Mouse (Mus musculus): Measurements from ENCODE around the gene Gm10490. TPM values are rescaled to one million over a fixed set of nuclear protein-coding genes. Genes with fewer than 3 reads are reported as not detected.
A peak's percentile ranks its signal among the peaks of the same experiment; 100 is the strongest.
"Not testable (repeated sequence)": the region's sequence is repeated elsewhere in the genome, so short reads cannot be mapped to it uniquely, and the experiment has no call there.

The Gm10490 gene
- not detected for total RNA-seq (2022)

DNA sequence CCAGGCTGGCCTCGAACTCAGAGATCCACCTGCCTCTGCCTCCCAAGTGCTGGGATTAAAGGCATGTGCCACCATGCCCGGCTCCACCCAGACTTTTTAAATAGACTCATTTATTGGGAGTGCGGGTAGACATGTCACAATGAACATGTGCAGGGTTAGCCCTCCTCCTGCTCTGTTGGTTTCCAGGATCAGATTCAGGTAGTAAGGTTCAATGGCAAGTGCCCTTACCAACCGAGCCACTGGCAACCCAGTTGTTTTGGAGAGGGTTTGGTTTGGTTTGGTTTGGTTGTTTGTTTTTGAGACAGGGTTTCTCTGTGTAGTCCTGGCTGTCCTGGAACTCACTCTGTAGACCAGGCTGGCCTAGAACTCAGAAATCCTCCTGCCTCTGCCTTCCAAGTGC lies at the start of gene Gm10490:
Gene Gm10490 (plus strand): TSS at position 301 of the 400 bp plus-strand sequence.
- DNase-seq (ENCODE audit: low spot score in 2 of 2), result not testable (repeated sequence)

DNA sequence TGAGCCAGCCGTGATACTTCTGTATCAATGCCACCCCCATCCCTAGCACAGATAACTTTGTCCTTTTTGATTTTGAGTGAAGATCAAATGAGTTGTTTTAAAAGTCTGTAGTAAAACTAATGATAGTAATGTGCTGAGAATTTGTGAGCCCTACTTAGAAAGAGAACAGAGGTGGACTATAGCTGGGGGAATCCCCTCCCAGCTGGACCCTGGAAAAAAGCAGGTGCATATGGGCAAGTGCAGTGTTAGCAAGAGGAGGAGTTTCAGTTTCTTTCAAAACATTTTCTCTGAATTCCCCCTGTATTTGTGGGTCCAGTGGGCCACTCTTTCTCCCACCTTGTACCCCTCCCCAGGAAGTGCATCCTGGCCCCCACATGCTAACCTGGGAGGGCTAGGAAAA lies 46.2 kb upstream of the Gm10490 start:
- DNase-seq (ENCODE audit: low spot score in 2 of 2), result no peak

DNA sequence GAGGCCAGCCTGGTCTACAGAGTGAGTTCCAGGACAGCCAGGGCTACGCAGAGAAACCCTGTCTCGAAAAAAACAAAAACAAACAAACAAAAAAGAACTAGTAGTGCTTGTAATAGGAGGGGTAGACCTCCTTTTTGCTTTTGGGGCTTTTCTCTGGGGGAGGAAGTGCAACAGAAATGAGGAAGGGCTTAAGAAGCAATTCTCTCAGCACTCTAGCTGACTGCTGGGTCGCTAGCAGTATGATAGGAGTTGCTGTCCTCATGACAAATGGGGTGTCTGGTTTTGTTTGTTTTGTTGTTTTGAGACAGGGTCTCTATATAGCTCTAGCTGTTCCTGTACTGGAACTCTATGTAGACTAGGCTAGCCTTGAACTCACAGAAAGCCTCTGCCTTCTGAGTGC lies 44.8 kb upstream of the Gm10490 start:
- DNase-seq (ENCODE audit: low spot score in 2 of 2), result no peak

DNA sequence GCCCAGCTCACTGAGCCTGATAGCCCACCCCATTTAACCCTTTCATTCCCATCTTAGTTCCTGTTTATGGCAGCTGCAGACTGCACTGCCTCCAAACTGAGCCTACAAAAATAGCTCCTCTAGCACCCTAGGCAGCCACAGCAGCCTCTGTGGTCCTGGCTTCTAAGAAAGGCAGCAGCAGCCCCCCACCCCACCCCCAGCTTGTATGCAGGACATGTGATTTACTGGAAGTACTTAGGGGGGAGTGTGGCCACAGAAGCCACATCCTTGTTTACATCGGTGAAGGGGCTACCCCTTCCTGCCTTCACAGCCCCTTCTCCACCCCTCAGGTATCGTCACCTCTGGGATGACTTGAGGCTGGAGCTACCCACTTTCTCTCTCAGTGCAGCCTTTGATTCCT lies 44.0 kb upstream of the Gm10490 start:
- no peak for DNase-seq (ENCODE audit: low spot score in 2 of 2)

DNA sequence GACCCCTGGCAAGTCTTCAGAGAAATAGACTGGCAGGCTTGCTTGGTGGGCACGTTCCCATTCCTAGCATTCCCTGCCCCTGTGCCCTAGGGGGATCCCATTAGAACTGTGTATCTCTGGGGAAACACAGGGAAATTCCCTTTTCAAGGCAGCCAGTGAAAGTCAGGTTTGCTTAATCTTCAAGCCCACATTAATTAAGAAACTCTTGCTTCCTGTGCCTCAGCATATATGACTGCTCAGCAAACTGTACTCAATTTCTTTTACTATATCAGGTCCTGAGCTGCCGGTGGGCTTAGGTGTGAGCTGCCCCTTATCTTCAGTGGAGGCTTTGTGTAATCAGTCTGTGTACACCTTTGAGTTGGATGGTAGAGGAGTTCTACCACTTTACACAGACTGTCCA lies 43.6 kb upstream of the Gm10490 start:
- no peak for DNase-seq (ENCODE audit: low spot score in 2 of 2)

DNA sequence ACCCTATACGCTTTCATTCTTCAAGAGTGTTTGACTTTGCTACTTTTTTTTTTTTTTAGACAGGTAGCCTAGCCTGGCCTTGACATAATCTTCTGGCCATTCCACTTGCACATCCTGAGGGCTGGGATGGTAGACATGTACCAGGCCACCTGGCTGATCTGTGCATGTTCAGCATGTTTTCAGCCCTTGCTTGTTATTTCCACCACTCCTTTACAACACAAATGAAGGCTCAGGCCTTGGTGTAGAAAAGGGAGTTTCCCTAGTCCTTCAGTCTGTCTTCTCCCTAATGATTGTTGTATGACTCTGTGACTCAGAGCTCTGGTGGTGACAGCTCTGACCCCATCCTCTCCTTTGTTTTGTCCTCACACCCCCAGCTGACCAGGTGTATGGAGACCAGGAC lies 42.2 kb upstream of the Gm10490 start:
- no peak for DNase-seq (ENCODE audit: low spot score in 2 of 2)

DNA sequence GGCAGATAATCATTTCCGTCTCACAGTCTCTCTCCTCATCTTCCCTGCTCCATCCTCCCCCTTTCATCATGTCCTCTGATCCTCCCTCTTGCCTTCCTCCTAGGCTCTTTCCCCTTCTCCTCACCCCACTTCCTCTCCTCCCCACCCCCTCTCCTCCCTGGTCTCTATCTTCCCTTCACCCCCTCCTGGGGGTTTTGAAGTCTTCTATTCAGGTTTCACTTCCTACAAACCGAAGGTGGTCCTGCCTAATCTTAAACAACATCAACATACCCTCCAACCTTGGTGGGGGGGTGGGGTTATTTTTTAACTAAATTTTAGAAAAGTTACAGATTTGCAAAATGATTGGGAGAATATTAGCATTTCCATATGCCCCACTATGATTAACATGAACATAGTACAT lies 40.8 kb upstream of the Gm10490 start:
- DNase-seq (ENCODE audit: low spot score in 2 of 2), result no peak

DNA sequence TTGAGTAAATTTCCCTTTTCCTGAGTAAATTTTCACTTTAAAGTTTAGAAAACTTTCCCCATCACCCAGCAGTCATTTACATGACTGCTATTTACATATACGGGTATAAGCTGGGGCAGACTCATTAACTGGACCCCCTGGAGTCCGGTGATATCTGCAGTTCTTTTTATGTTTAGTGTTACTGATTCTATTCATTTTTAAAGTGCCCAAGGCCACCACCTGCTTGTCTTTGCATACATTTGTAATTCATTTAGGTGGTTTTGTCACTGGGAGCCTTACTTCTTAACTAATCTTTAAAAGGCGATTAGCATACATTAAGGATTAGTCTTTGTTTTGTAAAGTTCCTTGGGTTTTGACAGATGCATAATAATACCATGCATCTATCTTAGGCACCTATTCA lies 39.5 kb upstream of the Gm10490 start:
- no peak for DNase-seq (ENCODE audit: low spot score in 2 of 2)

DNA sequence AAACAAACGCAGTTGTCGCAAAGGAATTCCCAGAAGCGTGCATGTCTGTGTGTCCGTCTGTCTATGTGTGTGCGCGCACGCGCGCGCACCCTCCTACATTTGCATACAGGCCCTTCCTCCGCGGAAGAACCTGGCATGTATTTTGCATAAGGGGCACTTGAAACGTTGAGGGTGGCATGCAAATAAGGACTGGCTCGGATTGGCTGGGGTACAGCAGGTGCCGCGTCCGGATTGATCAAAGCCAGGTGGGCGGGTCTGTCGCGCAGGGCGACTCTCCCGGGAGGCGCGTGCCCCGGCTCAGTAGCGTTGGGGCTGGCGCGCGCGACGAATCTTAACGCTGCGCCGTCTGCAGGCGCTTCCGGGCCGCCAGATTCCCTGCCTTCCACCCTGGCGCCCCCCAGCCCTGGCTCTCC lies 31.3 kb upstream of the Gm10490 start, which contains the start of gene Pim2:
Gene Pim2 (plus strand): TSS at position 256 of the 413 bp plus-strand sequence.
- DNase-seq (ENCODE audit: low spot score in 2 of 2), result peak; percentile 77 to 81

DNA sequence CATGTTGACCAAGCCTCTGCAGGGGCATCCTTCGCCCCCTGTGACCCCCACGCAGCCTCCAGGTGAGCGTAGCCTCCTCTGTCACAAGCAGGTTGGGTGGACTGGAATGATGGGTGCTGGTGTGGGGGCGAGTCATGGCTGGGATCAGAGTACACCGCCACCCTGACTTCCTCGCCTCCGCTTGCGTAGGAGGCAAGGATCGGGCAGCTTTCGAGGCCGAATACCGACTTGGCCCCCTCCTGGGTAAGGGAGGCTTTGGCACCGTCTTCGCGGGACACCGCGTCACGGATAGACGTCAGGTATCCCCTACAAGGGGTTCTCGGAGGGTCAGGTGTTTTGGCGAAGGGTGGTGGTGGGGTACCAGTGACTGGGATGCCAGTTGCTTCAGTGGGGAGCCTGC lies 30.8 kb upstream of the Gm10490 start:
- DNase-seq (ENCODE audit: low spot score in 2 of 2), result peak in 1 of 2 experiments; percentile 20

DNA sequence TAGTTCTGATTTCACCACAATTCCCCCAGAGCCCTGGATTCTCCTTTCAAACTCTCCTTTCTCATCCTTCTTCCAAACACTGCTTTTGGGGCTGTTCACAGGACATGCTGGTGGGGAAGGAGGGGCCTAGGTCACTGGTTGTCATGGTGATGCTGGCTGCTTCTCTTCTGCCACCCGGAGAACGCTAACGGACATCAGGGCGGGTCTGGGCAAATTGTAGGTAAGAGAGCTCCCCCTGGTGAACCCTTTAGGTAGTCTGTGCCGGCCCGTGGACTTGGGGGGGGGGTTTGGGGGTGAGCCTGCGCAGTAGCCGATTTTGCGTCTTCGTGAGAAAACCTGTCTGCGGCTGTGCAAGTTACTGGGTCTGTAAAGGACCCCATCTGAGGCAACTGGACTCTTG lies 29.5 kb upstream of the Gm10490 start:
- DNase-seq (ENCODE audit: low spot score in 2 of 2), result peak; percentile 48 to 73

DNA sequence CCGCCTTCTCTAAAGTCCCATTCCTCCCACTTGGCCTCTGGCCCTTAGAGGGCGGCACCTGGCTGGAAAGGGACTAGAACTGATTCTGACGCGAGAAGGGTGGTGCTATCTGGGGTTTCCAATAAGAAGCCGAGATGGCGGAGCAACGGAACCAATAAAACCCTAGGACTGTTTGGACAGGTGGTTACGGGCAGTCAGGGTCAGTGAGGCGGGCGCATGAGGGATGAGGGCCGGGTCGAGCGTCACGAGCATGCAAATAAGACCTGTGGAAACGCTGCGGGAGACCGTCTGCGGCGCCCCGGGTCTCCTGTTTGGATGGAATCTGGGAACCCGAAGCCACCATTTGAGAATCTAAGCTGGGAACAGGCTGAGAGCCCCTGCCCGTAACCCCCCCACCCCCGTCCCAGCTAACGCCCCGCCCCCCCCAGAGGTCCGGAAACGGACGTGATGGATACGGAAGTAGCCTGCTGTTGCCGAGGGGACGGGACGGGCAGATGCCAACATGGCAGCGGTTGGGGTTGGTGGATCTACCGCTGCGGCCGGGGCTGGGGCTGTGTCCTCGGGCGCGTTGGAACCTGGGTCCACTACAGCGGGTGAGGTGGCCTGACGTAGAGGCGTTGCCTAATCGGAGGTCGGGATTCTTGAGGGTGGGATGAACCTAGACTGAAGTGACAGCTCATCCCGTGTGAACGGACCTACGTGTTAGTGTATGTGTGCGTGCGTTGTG lies 25.3 kb upstream of the Gm10490 start, which contains the start of gene Slc35a2:
Gene Slc35a2 (plus strand): TSS at position 188 of the 727 bp plus-strand sequence.
- DNase-seq (ENCODE audit: low spot score in 2 of 2), result peak; percentile 72 to 87

DNA sequence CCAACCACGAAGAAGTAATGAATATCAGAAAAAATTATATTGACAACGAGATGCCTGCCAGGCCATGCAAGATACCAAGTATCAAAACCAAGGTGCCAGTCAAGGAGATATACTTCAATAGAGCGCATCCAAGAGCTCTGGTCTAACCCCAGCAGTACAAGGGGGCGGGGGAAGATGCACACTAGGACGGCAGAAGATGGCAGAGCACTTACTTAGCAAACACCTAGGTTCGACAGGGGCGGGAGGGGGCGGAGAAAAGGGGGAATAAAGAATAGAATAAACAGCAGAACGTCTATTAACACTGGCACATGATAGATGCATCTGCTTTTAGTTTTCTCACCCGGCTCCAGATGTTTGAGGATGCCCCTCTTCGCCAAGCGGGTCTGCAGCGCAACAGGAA lies 11.1 kb upstream of the Gm10490 start:
- no peak for DNase-seq (ENCODE audit: low spot score in 2 of 2)

DNA sequence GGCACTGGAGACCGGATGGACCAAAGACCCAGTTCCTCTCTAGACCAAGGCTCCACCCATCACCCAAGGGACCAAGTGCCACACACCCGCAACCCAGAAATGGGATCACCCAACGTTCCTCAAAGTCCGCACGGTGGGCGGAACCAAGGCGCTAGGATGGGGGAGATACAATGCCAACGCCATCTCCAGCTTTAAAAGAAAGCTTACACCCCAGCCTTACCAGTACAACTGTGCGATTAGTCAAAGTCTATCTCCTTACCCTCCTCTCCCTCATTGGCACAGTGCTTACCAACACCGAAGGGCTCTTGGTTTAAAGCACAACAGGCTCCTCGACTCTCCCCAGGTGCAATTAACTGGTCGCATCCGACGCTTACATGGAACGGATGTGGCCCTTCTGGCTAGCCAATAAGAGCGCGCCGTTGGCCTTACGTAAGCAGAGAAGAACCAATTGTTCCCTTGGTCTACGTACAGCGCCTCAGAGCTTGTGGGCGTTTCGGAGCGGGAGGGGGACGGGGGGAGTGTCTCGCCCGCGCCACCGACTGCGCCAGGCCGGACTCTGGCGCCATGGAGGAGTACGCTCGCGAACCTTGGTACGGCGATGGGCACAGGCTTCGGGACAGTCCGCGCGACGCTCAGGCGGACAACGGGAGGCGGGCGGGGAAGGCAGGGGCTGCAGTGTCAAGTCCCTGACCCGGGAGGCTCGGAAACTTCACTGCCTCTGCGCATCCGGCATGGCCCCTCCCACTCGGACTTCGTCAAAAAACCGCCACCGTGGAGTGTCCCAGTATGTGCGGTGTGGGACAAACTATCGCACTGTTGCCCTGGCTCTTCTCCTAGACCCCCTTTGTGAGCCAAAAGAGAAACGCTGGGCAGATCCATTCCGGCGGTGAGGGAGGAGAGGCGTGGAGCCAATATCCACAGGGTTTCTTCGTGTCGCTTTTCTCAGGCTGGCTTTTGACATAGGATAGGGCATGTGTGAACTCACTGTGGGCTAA lies 10.2 kb upstream of the Gm10490 start, which contains the start of the genes Pqbp1 and Timm17b:
Gene Pqbp1 (minus strand): TSS at position 390 of the 995 bp plus-strand sequence.
Gene Timm17b (plus strand): TSS at position 478 of the 995 bp plus-strand sequence.
- peak; percentile 86 to 91 for DNase-seq (ENCODE audit: low spot score in 2 of 2)

DNA sequence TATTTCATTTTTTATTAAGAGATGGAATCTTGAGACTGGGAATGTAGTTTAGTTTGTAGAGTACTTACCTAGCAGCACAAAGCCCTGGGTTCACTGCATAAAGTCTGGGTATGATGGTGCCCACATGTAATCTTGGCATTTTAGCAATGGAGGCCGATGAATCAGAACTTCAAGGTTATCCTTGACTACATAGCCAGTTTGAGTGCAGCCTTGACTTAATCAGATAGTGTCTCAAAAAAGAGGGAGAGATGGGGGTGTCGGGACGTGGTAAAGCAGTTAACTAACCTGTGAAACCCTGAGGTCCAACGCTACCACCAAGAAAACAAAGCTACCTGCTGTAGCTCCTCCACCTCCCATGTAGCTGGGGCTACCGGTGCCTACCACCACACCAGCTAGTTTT lies 4.9 kb upstream of the Gm10490 start:
- DNase-seq (ENCODE audit: low spot score in 2 of 2), result no peak

DNA sequence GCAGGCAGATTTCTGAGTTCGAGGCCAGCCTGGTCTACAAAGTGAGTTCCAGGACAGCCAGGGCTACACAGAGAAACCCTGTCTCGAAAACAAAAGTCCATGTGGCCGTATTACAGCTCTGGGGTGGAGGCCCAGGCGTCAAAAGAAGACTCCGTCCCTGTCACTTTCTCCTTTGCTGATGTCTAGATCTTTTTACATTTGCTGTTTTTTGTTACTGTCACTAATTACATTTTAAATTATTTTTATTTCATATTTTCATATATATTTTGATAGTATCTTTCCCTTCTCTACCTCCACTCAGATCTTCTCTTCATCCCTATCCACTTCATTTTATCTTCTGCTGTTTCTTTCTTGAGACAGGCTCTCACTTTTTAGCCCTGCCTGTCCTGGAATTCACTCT lies 1.6 kb upstream of the Gm10490 start, which contains the start of gene Gm10491:
Gene Gm10491 (minus strand): TSS at position 101 of the 400 bp plus-strand sequence.
- DNase-seq (ENCODE audit: low spot score in 2 of 2), result no peak

DNA sequence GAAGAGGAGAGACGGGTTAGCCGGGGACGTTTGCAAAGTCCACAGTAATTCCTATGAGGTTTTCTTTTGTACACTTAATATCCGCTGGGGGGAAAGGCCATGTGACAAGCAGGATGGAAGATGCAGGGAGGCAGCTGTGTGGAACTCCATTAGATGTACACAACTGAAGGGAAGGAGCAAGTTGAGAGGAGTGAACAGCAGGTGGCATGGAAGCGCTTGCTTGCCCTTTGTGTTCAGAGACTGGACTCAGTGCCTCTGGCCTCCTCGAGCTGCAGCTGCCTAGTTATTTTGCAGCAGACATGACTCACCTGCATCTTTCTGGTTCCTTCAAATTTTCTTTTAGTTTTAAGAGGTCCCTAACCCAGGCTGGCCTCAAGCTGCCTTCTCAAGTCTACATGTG lies 1.1 kb downstream of the Gm10490 start:
- no peak for DNase-seq (ENCODE audit: low spot score in 2 of 2)

DNA sequence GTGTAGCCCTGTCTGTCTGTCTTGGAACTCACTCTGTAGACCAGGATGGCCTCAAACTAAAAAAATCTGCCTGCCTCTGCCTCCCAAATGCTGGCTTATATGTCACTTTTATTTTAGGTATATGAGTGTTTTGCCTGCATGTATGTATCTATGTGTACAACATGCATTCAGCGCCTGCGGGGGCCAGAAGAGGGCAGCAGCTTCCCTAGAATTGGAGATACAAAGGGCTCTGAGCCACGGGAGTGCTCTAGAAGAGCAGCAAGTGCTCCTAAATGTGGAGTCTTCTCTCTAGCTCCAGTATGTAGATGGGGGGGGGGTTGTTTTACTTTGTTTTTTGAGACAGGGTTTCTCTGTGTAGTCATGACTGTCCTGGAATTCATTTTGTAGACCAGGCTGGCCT lies 6.3 kb downstream of the Gm10490 start:
- not testable (repeated sequence) for DNase-seq (ENCODE audit: low spot score in 2 of 2)

DNA sequence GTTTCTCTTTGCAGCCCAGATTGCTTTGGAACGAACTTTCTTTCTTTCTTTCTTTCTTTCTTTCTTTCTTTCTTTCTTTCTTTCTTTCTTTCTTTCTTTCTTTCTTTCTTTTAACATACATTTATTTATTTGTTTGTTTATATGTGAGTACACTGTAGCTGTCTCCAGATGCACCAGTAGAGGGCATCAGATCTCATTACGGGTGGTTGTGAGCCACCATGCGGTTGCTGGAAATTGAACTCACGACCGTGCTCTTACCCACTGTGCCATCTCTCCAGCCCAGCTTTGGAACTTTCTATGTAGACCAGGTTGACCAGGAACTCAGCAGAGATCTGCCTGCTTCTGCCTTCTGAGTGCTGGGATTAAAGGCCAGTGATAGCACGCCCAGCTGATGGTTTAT lies 8.6 kb downstream of the Gm10490 start:
- not testable (repeated sequence) for DNase-seq (ENCODE audit: low spot score in 2 of 2)

DNA sequence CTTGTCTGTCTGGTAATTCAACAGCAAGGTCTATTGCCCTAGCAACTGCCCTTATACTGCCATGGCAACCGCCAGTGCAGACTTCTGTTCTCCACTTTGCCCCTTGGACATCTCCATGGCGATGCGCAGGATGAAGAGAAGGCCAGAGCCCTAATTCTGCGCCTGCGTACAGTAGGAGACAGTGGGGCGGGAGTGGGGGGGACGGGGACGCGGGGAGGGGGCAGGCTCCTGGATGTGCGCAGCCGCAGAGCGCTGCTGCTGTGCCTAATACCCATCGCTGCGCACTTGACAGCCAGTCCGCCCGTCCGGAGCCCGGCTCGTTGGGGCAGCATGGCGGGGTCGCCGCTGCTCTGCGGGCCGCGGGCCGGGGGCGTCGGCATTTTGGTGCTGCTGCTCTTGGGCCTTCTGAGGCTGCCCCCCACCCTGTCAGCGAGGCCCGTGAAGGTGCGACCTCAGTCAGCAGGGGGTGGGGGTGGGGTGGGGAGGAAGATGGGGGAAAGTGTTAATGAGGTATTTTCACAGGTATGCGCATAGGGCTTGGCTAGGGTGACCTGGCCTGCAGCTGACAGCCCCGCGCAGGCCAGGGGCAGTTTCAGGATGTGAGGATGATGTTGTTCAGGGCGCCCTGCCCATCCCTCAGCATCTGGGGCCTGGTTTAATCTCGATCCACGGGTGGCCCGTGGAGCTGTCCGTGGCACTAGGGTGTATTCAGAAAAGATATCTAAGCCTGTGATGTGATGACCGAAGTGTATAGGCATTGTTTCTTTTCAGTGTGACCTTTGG lies 10.4 kb downstream of the Gm10490 start, which contains the start of gene Pcsk1n:
Gene Pcsk1n (plus strand): TSS at position 222 of the 783 bp plus-strand sequence.
- peak; percentile 38 to 57 for DNase-seq (ENCODE audit: low spot score in 2 of 2)

DNA sequence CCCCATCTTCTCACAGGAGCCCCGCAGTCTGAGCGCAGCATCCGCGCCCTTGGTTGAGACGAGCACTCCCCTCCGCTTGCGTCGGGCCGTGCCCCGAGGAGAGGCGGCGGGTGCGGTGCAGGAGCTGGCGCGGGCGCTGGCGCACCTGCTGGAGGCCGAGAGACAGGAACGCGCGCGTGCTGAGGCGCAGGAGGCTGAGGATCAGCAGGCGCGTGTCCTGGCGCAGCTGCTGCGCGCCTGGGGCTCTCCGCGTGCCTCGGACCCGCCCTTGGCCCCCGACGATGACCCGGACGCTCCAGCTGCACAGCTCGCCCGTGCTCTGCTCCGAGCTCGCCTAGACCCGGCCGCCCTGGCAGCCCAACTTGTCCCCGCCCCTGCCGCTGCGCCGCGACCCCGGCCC lies 12.7 kb downstream of the Gm10490 start:
- no peak for DNase-seq (ENCODE audit: low spot score in 2 of 2)

All from layer of hippocampus, adult 8-10 months (tissue).